Mouse (Mus musculus): ENCODE results near the gene Cep128.
"Not testable (repeated sequence)": the region's sequence is repeated elsewhere in the genome, so short reads cannot be mapped to it uniquely, and the experiment has no call there.

Gene Cep128

GRCm38 (mm10) chr12:91052301-91052700 is 331.9 kb downstream of the Cep128 start:
- no peak for DNase-seq

GRCm38 (mm10) chr12:91050593-91051325 is 333.4 kb downstream of the Cep128 start:
- DNase-seq: no peak

- no peak for DNase-seq
Measured at GRCm38 (mm10) chr12:91041363-91041762, 342.8 kb downstream of the Cep128 start.

DNA sequence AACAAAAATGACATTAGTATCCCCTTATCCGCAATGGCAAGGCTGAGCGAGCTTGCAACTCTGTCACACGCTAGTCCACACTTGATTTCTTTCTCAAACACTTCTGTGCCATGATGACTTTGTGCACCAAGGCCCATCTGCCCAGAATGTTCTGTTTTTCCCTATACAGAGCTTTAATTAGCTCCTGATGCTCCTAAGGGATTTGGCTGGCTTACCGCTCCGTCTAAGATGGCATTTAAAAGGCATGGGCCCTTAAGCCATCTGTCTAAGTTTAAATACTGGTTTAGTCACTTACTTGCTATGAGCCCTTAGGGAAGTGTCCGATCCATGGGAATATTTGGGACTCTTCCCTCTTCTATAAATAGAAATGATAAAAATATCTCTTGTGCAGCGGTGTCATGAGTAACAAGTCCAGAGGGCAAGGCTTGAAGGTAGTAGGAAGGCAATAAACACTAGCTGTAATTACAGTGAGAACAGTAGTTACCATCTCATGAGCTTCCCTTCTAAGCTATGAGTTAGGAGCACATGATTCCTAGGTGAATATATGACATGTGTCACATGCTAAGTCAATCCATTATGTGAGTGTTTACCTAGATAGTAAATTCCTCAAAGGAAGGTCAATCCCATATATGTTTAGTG is 343.8 kb downstream of the Cep128 start:
- DNase-seq: no peak

DNA sequence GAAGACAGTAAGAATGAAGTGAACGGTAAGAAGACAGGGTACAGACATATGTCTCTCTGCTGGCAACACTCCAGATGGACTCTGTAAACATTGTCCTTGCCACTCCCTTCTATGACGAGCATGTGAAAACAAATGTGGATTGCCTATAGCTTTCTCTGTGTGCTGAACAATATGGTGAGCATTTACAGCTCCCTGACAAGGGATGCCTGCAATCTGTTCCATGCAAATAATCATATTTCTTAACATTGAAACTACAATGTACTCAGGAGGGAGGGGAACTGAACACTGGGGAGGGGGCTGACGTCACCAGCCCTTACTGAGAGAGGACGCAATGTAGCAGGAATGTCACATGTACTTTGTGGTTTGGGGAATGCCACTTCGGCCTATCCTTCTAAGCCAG is 355.1 kb downstream of the Cep128 start:
- DNase-seq: no peak

DNA sequence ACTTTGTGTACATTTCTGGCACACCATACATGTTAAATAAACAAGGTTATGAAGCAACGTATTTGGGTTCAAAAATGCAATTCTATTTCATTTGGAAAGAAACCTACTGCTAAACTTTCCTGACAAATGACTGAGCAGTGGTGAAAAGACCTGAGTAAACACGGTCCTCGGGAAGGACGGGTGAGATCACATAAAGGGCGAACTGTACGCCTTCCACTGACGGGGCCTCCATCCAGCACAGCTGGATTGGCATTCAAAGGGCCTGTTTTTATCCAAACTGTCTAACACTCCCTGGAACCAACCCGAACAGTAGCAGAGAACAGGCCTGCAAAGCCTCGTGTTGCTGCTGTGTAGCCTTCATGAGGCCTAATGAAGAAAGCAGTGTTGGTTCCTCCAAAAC is 356.5 kb downstream of the Cep128 start:
- no peak for DNase-seq

- no peak for DNase-seq
Measured at GRCm38 (mm10) chr12:91027100-91027499, 357.1 kb downstream of the Cep128 start.

- no peak for DNase-seq
Measured at GRCm38 (mm10) chr12:91015075-91015474, 369.1 kb downstream of the Cep128 start.

GRCm38 (mm10) chr12:91013043-91013442 is 371.2 kb downstream of the Cep128 start:
- no peak for DNase-seq

DNA sequence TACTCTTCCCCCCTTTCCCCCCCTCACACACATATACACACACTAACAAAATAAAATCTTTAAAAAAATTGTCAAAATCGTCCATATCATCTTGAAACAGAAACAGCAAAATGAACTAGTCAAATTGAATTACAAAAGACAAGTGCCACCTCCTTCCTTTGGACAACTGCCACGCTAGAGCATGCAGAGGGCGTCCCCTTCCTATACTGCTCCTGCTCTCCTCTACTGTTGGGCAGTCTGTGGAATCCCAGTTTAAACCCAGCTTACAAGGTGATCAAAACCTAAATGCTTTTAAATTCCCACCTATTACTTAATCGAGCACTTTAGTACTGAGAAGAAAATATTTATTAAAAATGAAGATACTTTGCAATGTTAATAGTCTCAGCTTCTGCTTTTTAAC is 372.0 kb downstream of the Cep128 start:
- no peak for DNase-seq

- no peak for DNase-seq
Measured at GRCm38 (mm10) chr12:91008736-91009135, 375.5 kb downstream of the Cep128 start.

DNA sequence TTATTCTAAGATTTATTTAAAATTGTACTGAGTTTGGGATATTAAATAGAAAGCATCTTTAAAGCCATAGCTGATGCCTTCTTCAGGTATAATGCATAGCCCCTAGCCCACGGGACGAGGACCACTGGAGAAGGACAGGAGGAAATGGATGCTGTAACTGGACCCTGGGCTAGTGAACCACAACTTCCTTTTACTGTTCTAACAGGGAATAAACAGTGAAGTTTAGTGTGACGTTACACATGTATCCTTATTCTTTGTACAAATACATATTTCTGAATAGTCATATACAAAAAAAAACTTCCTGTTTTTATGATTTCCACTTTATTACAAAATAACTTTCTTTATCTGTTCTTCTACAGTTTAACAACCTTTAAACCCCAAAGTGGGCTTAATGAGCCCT is 376.0 kb downstream of the Cep128 start:
- no peak for DNase-seq

GRCm38 (mm10) chr12:90997539-90997938 is 386.7 kb downstream of the Cep128 start:
- no peak for DNase-seq

DNA sequence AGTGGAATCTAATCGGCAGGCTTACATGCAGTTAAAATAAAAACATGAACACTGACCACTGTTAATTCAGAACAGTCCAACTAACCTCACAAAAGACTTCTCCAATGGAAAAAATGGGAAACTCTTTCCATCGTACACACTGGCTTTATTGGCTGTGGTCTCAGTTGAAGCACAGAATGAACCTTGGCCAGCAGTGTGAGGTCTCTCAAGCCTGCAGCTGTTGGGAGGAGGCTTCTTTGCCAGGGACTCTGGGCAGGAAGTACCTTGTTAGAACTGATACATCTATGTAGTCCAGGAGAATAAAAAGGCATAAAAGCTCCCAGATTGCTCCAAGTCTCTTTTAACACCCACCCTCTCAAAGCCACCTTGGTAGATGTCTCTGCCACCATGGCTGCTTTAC is 390.9 kb downstream of the Cep128 start:
- DNase-seq: no peak

- no peak for DNase-seq
Measured at GRCm38 (mm10) chr12:90987782-90988181, 396.4 kb downstream of the Cep128 start.

- DNase-seq: no peak
Measured at GRCm38 (mm10) chr12:90987259-90987658, 396.9 kb downstream of the Cep128 start.

DNA sequence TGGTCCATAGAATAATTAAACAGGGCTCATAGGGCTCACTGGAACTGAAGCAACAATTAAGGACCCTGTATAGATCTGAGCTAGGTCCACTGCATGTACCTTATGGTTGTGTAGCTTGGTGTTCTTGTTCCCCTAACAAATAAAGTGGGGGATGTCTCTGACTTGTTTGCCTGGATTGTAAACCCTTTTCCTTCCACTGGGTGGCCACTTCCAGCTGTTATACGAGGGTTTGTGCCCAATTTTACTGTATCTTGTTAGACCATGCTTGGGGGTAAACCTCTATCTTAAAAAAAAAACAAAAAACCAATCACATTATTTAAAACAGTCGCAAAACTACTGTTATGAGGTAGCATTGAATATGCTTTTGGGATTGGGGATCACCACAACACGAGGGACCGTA is 402.2 kb downstream of the Cep128 start:
- no peak for DNase-seq

DNA sequence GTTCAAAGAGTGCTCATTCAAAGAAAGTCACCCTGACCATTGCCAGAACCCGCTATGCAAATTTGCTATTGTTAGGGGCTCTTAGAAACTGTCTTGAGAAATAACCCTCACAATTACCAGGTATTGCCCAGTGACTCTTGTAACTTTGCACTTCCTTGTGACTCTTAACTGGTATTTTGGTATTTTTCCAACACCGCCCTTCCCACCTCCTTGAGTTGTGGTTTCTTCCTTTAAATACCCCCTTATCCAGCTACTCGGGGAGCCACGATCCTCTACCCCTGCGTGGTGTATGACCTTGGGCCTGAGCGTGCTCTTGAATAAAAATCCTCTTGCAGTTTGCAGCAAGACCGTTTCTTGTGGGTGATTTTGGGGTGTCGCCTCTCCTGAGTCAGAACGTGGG is 407.8 kb downstream of the Cep128 start:
- DNase-seq: not testable (repeated sequence)

DNA sequence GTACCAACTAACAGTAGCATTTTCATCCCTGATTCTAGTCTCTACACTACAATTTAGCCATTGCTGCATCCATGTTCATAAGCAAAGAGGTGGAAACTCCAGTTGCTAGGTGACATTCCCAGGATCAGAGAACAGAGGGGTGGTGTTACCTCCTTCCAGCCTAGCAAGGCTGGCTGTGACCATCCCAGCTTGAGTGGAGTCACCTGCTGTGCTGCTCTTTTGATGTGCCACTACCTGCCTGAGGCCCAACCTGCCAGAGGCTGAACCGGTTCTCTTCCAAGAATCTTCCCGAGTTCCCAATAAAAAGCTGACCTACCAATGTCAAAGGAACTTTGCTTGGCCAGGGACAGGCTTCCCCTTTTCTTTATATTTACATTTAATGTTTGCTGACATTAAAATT is 408.8 kb downstream of the Cep128 start:
- no peak for DNase-seq

DNA sequence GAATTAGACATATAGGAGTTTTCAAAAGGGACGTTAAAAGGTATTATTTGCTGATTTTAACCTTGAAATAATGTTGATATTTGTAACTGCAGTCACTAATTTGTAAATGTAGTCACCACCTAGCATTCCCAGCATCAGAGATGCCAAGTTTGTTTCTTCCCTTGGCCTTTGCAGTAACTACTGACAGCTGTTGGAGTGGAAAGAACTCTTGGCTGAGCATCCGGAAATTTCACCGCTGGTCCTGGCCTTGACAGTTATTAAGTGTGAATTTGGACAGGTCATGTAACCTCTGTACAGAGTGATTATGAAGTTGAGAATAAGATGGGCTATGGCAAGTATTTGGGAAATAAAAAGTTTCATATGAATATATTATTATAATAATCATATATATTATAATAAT is 413.1 kb downstream of the Cep128 start:
- no peak for DNase-seq

- no peak for DNase-seq
Measured at GRCm38 (mm10) chr12:90961386-90962017, 422.7 kb downstream of the Cep128 start.

DNA sequence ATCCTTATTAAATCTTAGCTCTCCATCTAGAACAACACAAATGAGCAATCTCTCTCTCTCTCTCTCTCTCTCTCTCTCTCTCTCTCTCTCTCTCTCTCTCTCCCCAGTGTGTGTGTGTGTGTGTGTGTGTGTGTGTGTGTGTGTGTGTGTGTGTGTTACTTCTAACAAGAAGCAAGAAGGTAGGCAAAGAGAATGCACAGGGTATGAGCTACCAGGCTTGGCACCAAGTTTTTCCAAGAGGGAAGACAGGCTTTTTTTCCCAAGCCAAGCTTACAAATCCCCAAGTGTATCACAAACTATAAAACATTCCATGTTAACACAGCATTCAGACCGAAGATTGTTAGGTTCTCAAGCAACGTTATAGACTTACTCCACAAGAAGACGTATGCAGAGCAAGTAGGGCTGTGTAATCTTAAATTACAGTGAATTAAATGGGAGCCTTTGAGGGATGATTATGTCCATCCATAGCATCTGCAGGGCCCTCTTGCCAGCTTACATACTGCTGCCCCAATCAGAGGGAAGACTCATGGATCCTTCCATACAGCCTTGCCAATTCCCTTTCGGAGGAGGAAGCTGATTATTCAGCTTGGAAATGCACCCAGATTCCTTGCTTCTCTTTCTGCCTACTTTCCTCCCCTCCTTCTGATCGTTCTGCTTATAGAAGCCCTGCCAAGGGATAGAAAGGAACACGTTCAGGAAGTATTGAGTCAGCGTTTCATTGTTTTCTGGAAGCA is 429.3 kb downstream of the Cep128 start:
- DNase-seq: no peak

Measured in right cerebral cortex, postnatal 4 days (tissue).